Mouse (Mus musculus) brown adipose tissue, adult 24 weeks (tissue): Measurements from ENCODE around the gene Zfp867. TPM values are rescaled to one million over a fixed set of nuclear protein-coding genes. Genes with fewer than 3 reads are reported as not detected.

Experiments
- H3K27ac ChIP-seq: fragments of 200-500 bp; replicated peaks from 2 replicates; pipeline ENCODE4 v1.5.1; 2012; ENCODE audit warnings: low read depth, mild to moderate bottlenecking, low read length
- H3K4me1 ChIP-seq: fragments of 200-500 bp; 2 replicates; pipeline ENCODE4 v1.6.1; 2012; ENCODE audit warnings: low read length, mixed read lengths; ENCODE audit not compliant: control insufficient read depth, insufficient read depth, insufficient read length
- H3K4me3 ChIP-seq: fragments of 200-500 bp; 2 replicates; pipeline ENCODE4 v1.5.1; 2012; ENCODE audit warnings: low read depth, mild to moderate bottlenecking, low read length, moderate library complexity; ENCODE audit not compliant: insufficient read depth
- polyA plus RNA-seq: library from polyadenylated mRNA; stranded (reverse); fragments of >200 nt; gene quantifications from 2 replicates; pipeline ENCODE4 v1.2.4, GENCODE M21; 2012; ENCODE audit not compliant: missing spikeins, insufficient read depth, insufficient read length

The Zfp867 gene
- polyA plus RNA-seq, 1 experiment: 2.5 TPM

- no peak overlapping the region for H3K4me3 ChIP-seq
- H3K27ac ChIP-seq: no peak overlapping the region
Measured at GRCm38 (mm10) chr11:59432261-59432660, 40.0 kb downstream of the Zfp867 start.

GRCm38 (mm10) chr11:59429959-59430358 lies 42.3 kb downstream of the Zfp867 start:
- H3K4me3 ChIP-seq: no peak overlapping the region
- H3K27ac ChIP-seq: no peak overlapping the region
- H3K4me1 ChIP-seq: peaks cover 8% of the 10 kb centered on the region; the same call in 1 of the 2 replicates

More at GRCm38 (mm10) chr11:59432261-59432660, 40.0 kb downstream of the Zfp867 start:
- H3K4me1 ChIP-seq: peaks cover 5% of the 10 kb centered on the region; the same call in 1 of the 2 replicates

GRCm38 (mm10) chr11:59428057-59428660 lies 44.1 kb downstream of the Zfp867 start:
- Histone ChIP-seq H3K4me1 (peaks cover 8% of the 10 kb centered on the region), H3K27ac (no peak overlapping the region), H3K4me3 (no peak overlapping the region)

GRCm38 (mm10) chr11:59425671-59426101 lies 46.6 kb downstream of the Zfp867 start:
- Histone ChIP-seq H3K27ac (no peak overlapping the region), H3K4me3 (no peak overlapping the region), H3K4me1 (peaks cover 5% of the 10 kb centered on the region)

- H3K27ac ChIP-seq: no peak overlapping the region
- no peak overlapping the region for H3K4me3 ChIP-seq
- H3K4me1 ChIP-seq: peaks cover 5% of the 10 kb centered on the region
Measured at GRCm38 (mm10) chr11:59423010-59423588, 49.2 kb downstream of the Zfp867 start.

GRCm38 (mm10) chr11:59421967-59422366 lies 50.3 kb downstream of the Zfp867 start:
- peaks cover 5% of the 10 kb centered on the region for H3K4me1 ChIP-seq
- H3K4me3 ChIP-seq: no peak overlapping the region
- H3K27ac ChIP-seq: no peak overlapping the region

- Histone ChIP-seq H3K27ac (no peak overlapping the region), H3K4me3 (no peak overlapping the region), H3K4me1 (peaks cover 5% of the 10 kb centered on the region)
Measured at GRCm38 (mm10) chr11:59421436-59421835, 50.8 kb downstream of the Zfp867 start.

- Histone ChIP-seq H3K27ac (no peak overlapping the region), H3K4me3 (no peak overlapping the region), H3K4me1 (peaks cover 7% of the 10 kb centered on the region; the same call in 1 of the 2 replicates)
Measured at GRCm38 (mm10) chr11:59418708-59419107, 53.6 kb downstream of the Zfp867 start.

GRCm38 (mm10) chr11:59412999-59413863 lies 59.0 kb downstream of the Zfp867 start:
- Histone ChIP-seq H3K27ac (no peak overlapping the region), H3K4me3 (no peak overlapping the region), H3K4me1 (peaks cover 5% of the 10 kb centered on the region; the same call in 1 of the 2 replicates)

- peaks cover 5% of the 10 kb centered on the region; the same call in 1 of the 2 replicates for H3K4me1 ChIP-seq
- no peak overlapping the region for H3K4me3 ChIP-seq
- H3K27ac ChIP-seq: no peak overlapping the region
Measured at GRCm38 (mm10) chr11:59412058-59412457, 60.2 kb downstream of the Zfp867 start.

Other genes with a start within 250 kb of the Zfp867 start
- gene Arf1, start 244.2 kb downstream of the Zfp867 start, polyA plus RNA-seq: 211 and 220 TPM in 2 replicates
- not detected in 2 replicates for gene Wnt3a, start 181.7 kb downstream of the Zfp867 start, polyA plus RNA-seq
- gene Wnt9a, start 165.5 kb downstream of the Zfp867 start, polyA plus RNA-seq: 0.33 and 0.40 TPM in 2 replicates
- gene Prss38, start 96.8 kb downstream of the Zfp867 start, polyA plus RNA-seq: not detected in 2 replicates
- 2.7 and 3.1 TPM in 2 replicates for gene Jmjd4, start 22.4 kb downstream of the Zfp867 start, polyA plus RNA-seq
- 21.4 and 22.5 TPM in 2 replicates for gene Snap47, start 21.3 kb downstream of the Zfp867 start, polyA plus RNA-seq
- gene Zkscan17, start 54.3 kb upstream of the Zfp867 start, polyA plus RNA-seq: 3.1 and 3.9 TPM in 2 replicates
- 0.38 TPM in 1 of 2 replicates, not detected in the other for gene Nlrp3, start 69.1 kb upstream of the Zfp867 start, polyA plus RNA-seq
- gene Olfr222, start 103.8 kb upstream of the Zfp867 start, polyA plus RNA-seq: not detected in 2 replicates
- not detected in 2 replicates for gene Olfr223, start 120.8 kb upstream of the Zfp867 start, polyA plus RNA-seq
- 83.7 and 89.7 TPM in 2 replicates for gene Mprip, start 188.8 kb upstream of the Zfp867 start, polyA plus RNA-seq